Mouse (Mus musculus) limb, embryonic 14.5 days (tissue): ENCODE data around the gene Phldb3. TPM values are rescaled to one million over a fixed set of nuclear protein-coding genes. Genes with fewer than 3 reads are reported as not detected.

ENCODE experiments used
- ATAC-seq: fragments of 200-750 bp; cut with Nextera tagmentation; 2 replicates; pipeline ENCODE4 v1.8.0; 2017; ENCODE audit warnings: low read depth, moderate number of reproducible peaks, moderate TSS enrichment; ENCODE audit not compliant: low FRiP score
- DNase-seq: peaks from one replicate; pipeline ENCODE4 v3.0.0-alpha.2; 2015; ENCODE audit warnings: low spot score
- H3K27ac ChIP-seq: fragments of 300-500 bp; sonication (generic); replicated peaks from 2 replicates; pipeline ENCODE4 v1.5.1; 2014; ENCODE audit warnings: low read depth, mild to moderate bottlenecking, low read length, moderate library complexity, mixed read lengths
- H3K27me3 ChIP-seq: fragments of 300-500 bp; sonication (generic); 2 replicates; pipeline ENCODE4 v1.6.1; 2014; ENCODE audit warnings: low read length, mixed read lengths; ENCODE audit not compliant: control insufficient read depth, insufficient read depth
- H3K36me3 ChIP-seq: fragments of 300-500 bp; sonication (generic); 2 replicates; pipeline ENCODE4 v1.6.1; 2014; ENCODE audit warnings: mild to moderate bottlenecking, low read length, moderate library complexity, mixed read lengths; ENCODE audit not compliant: control insufficient read depth, insufficient read depth
- H3K4me1 ChIP-seq: fragments of 300-500 bp; sonication (generic); 2 replicates; pipeline ENCODE4 v1.6.1; 2014; ENCODE audit warnings: antibody characterized with exemption, low read length, mixed read lengths; ENCODE audit not compliant: control insufficient read depth, insufficient read depth
- H3K4me2 ChIP-seq: fragments of 300-500 bp; sonication (generic); replicated peaks from 2 replicates; pipeline ENCODE4 v1.6.1; 2014; ENCODE audit warnings: low read depth, mild to moderate bottlenecking, low read length, moderate library complexity; ENCODE audit not compliant: severe bottlenecking
- H3K4me3 ChIP-seq: fragments of 300-500 bp; sonication (generic); replicated peaks from 2 replicates; pipeline ENCODE4 v1.5.1; 2014; ENCODE audit warnings: low read length
- H3K9ac ChIP-seq: fragments of 300-500 bp; sonication (generic); 2 replicates; pipeline ENCODE4 v1.6.1; 2014; ENCODE audit warnings: mild to moderate bottlenecking, low read depth, low read length, moderate library complexity; ENCODE audit not compliant: severe bottlenecking
- H3K9me3 ChIP-seq: fragments of 300-500 bp; sonication (generic); 2 replicates; pipeline ENCODE4 v1.6.1; 2016; ENCODE audit warnings: low read length; ENCODE audit not compliant: control insufficient read depth
- POLR2A ChIP-seq: fragments of 200-500 bp; IDR thresholded peaks from 2 replicates; pipeline ENCODE4 v1.8.0; 2012; ENCODE audit warnings: inconsistent platforms, mild to moderate bottlenecking, moderate library complexity, borderline replicate concordance; ENCODE audit not compliant: insufficient read depth, insufficient read length; ENCODE audit errors: extremely low read depth
- WGBS: fragments of 180-500 bp; shearing (Covaris S2); extraction: QIAGEN DNeasy Blood & Tissue Kit; methylation state at CpG from one replicate; pipeline ENCODE4 v1.1.7; 2014; 5-methylcytosine and 5-hydroxymethylcytosine counted together
- polyA plus RNA-seq, 2 experiments: library from polyadenylated mRNA; depleted of rRNA in 1 of 2; stranded (reverse) in 1 of 2; unstranded in 1 of 2; fragments of >200 nt; fragmentation: Nextera tagmentation in 1 of 2; extraction: Ambion mirVana in 1 of 2; gene quantifications; 2 replicates each; pipeline versions ENCODE4 v1.2.1 to v1.2.3; 2012 to 2014

Gene Phldb3
- polyA plus RNA-seq, 2 experiments = 1.2 to 5.5 TPM

DNA sequence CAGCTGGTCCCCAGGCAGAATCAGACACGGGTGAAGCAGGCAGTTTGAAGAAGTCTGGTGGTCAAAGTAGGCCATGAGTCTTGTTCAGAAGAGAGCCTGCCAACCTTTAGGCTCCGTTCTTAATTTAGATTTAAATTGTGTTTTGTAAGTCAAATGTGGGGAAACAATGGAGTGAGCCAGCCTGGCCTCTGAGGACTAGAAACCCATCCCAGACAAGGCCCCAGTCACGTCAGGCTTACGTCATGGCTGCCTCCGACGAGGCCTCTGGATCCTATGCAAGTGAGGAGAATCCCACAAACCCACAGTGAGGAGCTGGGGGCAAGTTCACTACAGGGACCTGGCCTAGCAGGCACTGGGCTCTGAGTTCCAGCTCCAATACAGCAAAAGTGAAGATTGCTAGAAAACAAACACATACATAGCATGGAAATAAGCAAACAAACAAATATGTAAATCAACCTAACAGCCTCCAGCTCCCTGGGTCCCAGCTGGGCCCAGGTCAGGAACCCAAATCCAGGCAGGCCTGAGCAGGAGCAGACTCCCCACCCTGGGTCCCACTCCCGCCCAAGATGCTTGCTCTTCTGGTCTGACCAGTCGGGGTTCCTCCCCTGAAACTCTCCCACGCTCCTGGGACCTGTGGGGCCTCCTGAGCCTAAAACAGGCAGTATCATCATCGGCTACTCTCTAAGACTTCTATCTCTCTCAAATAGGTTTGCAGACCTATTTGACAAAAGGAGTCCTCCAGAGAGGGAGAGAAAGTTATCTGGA, 19.7 kb downstream of the Phldb3 start:
- no peak for TF ChIP-seq POLR2A
- Histone ChIP-seq H3K4me3 (no peak overlapping the region), H3K9ac (no peak overlapping the region), H3K9me3 (no peaks in the 10 kb centered on the region), H3K27ac (no peak overlapping the region), H3K36me3 (no peaks in the 10 kb centered on the region), H3K27me3 (no peaks in the 10 kb centered on the region), H3K4me1 (peaks cover 6% of the 10 kb centered on the region; the same call in 1 of the 2 replicates), H3K4me2 (no peak overlapping the region)
- DNase-seq (no peak), ATAC-seq (no peak)
- 69% methylated on average over 10 of the region's 10 CpGs for WGBS

DNA sequence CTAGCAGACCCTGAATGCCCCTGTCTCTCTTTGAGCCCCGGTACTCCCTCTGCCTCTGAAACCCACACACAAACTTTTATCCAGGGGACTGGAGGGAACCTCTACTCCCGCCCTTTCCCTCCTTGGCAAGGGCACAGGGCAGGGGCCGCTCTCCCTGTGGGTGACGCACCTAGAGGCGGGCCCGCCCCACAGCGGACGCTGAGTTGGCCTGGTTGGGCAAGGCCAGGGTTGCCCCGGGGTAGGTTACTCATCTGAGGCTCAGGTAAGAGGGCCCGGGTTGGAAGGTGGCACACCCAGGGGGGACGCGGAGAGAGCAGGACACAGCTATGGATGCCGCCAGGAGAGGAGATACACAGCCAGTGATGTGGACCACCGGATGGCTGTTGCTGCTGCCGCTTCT, 25.7 kb downstream of the Phldb3 start, which contains the start of gene Lypd3:
Gene Lypd3, plus strand, starts transcription at position 287 of the 400 bp plus-strand sequence.
- 23% methylated on average over 15 of the region's 15 CpGs for WGBS
- H3K4me2 ChIP-seq = peak within 1 kb of the TSS; percentile 67

DNA sequence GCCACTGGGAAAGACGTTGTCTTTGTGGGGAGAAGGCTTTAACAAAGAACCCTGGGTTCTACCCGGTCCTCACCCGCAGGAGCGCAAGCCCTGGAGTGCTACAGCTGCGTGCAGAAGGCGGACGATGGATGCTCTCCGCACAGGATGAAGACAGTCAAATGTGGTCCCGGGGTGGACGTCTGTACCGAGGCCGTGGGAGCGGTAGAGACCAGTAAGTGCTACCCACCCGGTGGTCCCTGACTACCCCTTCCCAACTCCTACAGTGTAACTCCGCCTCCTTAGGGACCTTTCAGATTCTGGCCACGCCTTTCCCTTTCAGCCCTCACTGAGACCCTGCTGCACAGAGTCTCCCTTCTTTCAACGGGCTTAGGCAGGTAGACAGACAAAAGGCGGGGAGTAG, 26.5 kb downstream of the Phldb3 start:
- Histone ChIP-seq H3K4me1 (peaks cover 3% of the 10 kb centered on the region; the same call in 1 of the 2 replicates), H3K9me3 (no peaks in the 10 kb centered on the region), H3K4me3 (peak overlapping the region; percentile 41), H3K27ac (no peak overlapping the region), H3K9ac (no peak overlapping the region), H3K27me3 (peaks cover 41% of the 10 kb centered on the region), H3K36me3 (no peaks in the 10 kb centered on the region), H3K4me2 (peak overlapping the region; percentile 67)
- WGBS = 5% methylated on average over 11 of the region's 18 CpGs
- no peak for TF ChIP-seq POLR2A
- ATAC-seq (no peak), DNase-seq (no peak)

More for the DNA sequence above, 25.7 kb downstream of the Phldb3 start, which contains the start of gene Lypd3:
- ATAC-seq (no peak), DNase-seq (no peak)
- Histone ChIP-seq H3K36me3 (no peaks in the 10 kb centered on the region), H3K4me3 (peak within 1 kb of the TSS; percentile 41), H3K4me1 (peaks cover 3% of the 10 kb centered on the region; the same call in 1 of the 2 replicates), H3K27me3 (peaks cover 41% of the 10 kb centered on the region), H3K9me3 (no peaks in the 10 kb centered on the region), H3K9ac (no peak within 1 kb of the TSS), H3K27ac (no peak within 1 kb of the TSS)
- no peak for TF ChIP-seq POLR2A

DNA sequence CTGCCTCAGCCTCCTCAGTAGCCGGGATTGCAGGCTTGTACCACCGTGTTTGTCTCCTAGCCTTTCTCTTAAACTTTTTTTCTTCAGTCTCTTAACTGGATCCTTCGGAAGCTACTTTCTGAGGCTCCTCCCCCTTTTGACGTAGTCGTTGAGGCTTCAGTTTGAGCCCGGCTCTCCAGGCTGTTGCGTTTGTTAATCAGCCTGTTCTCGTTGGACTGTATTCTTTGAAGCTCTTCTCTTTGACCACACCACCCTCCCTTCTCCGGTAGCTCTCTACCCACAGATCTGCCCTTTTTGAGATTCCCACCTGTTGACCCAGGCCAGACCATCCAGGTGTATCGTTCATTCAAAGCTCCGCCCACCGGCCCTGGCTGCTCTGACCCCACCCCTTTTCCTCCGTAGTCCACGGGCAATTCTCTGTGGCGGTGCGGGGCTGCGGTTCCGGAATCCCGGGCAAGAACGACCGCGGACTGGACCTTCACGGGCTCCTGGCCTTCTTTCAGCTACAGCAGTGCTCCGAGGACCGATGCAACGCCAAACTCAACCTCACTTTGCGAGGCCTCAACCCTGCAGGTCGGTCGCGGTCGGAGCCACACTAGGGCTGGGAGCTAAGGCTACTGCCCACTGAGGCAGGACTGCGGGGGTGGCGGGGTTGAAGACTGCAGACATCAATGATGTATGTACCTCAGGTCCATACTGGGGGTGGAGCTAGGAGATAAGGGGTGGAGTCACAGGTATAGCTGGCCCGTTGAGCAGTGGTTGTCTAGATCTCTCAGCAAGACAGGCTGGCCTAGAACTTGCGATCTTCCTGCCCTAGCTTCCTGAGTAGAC, 27.7 kb downstream of the Phldb3 start:
- Histone ChIP-seq H3K4me1 (peaks cover 3% of the 10 kb centered on the region; the same call in 1 of the 2 replicates), H3K27me3 (peaks cover 41% of the 10 kb centered on the region), H3K4me3 (peak overlapping the region; percentile 41), H3K36me3 (no peaks in the 10 kb centered on the region), H3K4me2 (peak overlapping the region; percentile 67), H3K9ac (peak overlapping the region; percentile 47; the same call in 1 of the 2 replicates), H3K9me3 (no peaks in the 10 kb centered on the region), H3K27ac (no peak overlapping the region)
- no peak for TF ChIP-seq POLR2A
- DNase-seq (peak; percentile 14), ATAC-seq (no peak)
- 3% methylated on average over 34 of the region's 35 CpGs for WGBS

DNA sequence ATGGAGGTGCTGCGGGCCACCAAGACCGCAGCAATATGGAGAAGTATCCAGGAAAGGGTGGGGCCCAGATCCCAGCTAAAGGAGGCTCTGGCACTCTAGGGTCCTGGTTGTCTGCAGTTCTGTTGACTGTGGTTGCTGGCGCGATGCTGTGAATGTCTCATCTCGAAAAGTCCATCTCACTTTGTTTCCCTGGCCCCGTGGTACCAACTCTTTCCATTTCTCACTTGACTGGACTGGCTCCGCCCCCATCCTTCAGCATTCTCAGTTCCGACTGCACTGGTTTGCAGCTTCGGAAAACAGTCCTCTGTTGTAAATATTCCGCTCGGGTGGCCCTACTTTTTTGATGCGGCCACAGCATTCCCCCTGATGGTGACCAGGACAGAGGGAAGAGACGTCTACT, 29.9 kb downstream of the Phldb3 start:
- no peaks in the 10 kb centered on the region for H3K9me3 ChIP-seq
- H3K4me3 ChIP-seq = no peak overlapping the region
- peaks cover 41% of the 10 kb centered on the region for H3K27me3 ChIP-seq
- H3K36me3 ChIP-seq = no peaks in the 10 kb centered on the region
- no peak overlapping the region for H3K27ac ChIP-seq
- WGBS = 57% methylated on average over 13 of the region's 13 CpGs
- H3K4me2 ChIP-seq = no peak overlapping the region
- H3K4me1 ChIP-seq = peaks cover 3% of the 10 kb centered on the region; the same call in 1 of the 2 replicates
- ATAC-seq = no peak
- DNase-seq = no peak
- no peak overlapping the region for H3K9ac ChIP-seq
- no peak for TF ChIP-seq POLR2A
